Mouse (Mus musculus) liver, embryonic 11.5 days (tissue): ENCODE measurements around the gene Gm7534. TPM values are rescaled to one million over a fixed set of nuclear protein-coding genes. Genes with fewer than 3 reads are reported as not detected.
"Not testable (repeated sequence)": the region's sequence is repeated elsewhere in the genome, so short reads cannot be mapped to it uniquely, and the experiment has no call there.

Source experiments
- ATAC-seq: fragments of 200-750 bp; cut with Nextera tagmentation; replicated peaks from 2 replicates; pipeline ENCODE4 v1.8.0; 2017; ENCODE audit warnings: moderate number of reproducible peaks, mild to moderate bottlenecking, moderate TSS enrichment, moderate library complexity; ENCODE audit not compliant: low FRiP score
- DNase-seq: peaks from one replicate; pipeline ENCODE4 v3.0.0-alpha.2; 2017; ENCODE audit warnings: low spot score
- H3K27ac ChIP-seq: fragments of 300-500 bp; sonication (generic); 2 replicates; pipeline ENCODE4 v1.5.1; 2014; ENCODE audit warnings: mild to moderate bottlenecking, low read depth, low read length, control low read depth
- H3K27me3 ChIP-seq: fragments of 300-500 bp; sonication (generic); replicated peaks from 2 replicates; pipeline ENCODE4 v1.6.1; 2014; ENCODE audit warnings: low read length, mixed read lengths; ENCODE audit not compliant: control insufficient read depth, insufficient read depth
- H3K36me3 ChIP-seq: fragments of 300-500 bp; sonication (generic); 2 replicates; pipeline ENCODE4 v1.6.1; 2014; ENCODE audit warnings: mild to moderate bottlenecking, low read length, moderate library complexity, mixed read lengths; ENCODE audit not compliant: control insufficient read depth, insufficient read depth
- H3K4me1 ChIP-seq: fragments of 300-500 bp; sonication (generic); replicated peaks from 2 replicates; pipeline ENCODE4 v1.6.1; 2014; ENCODE audit warnings: low read length, mixed read lengths; ENCODE audit not compliant: control insufficient read depth, insufficient read depth
- H3K4me2 ChIP-seq: fragments of 300-500 bp; sonication (generic); 2 replicates; pipeline ENCODE4 v1.6.1; 2014; ENCODE audit warnings: mild to moderate bottlenecking, control low read depth, moderate library complexity
- H3K4me3 ChIP-seq: fragments of 300-500 bp; sonication (generic); 2 replicates; pipeline ENCODE4 v1.5.1; 2014; ENCODE audit warnings: low read depth, low read length, control low read depth
- H3K9ac ChIP-seq: fragments of 300-500 bp; sonication (generic); 2 replicates; pipeline ENCODE4 v1.6.1; 2014; ENCODE audit warnings: low read depth, low read length, control low read depth
- H3K9me3 ChIP-seq: fragments of 300-500 bp; sonication (generic); 2 replicates; pipeline ENCODE4 v1.6.1; 2016; ENCODE audit warnings: low read length, inconsistent platforms, mixed read lengths; ENCODE audit not compliant: control insufficient read depth
- WGBS: fragments of 180-500 bp; shearing (Covaris S2); extraction: QIAGEN DNeasy Blood & Tissue Kit; methylation state at CpG from one replicate; pipeline ENCODE4 v1.1.7; 2014; 5-methylcytosine and 5-hydroxymethylcytosine counted together
- polyA plus RNA-seq: library from polyadenylated mRNA; unstranded; fragments of >200 nt; fragmentation: Nextera tagmentation; extraction: Ambion mirVana; gene quantifications from 2 replicates; pipeline ENCODE4 v1.2.1, GENCODE M21; 2014

The Gm7534 gene
- polyA plus RNA-seq, 1 experiment from 2014 or later = not detected

- Histone ChIP-seq H3K4me2 (peak overlapping the region; percentile 51), H3K27me3 (no peaks in the 10 kb centered on the region), H3K9ac (0 out of 2 replicates have a peak overlapping the region, but pooled peaks have one; percentile 20), H3K9me3 (no peaks in the 10 kb centered on the region), H3K36me3 (no peaks in the 10 kb centered on the region), H3K27ac (peak overlapping the region; percentile 78), H3K4me3 (peak overlapping the region; percentile 7; the same call in 1 of the 2 replicates), H3K4me1 (peaks cover 25% of the 10 kb centered on the region)
- ATAC-seq (peak; percentile 89), DNase-seq (no peak)
- WGBS = 60% methylated on average over 1 of the region's 1 CpGs
These were observed 21.7 kb downstream of the Gm7534 start for GRCm38 (mm10) chr4:134181112-134181511.

- no peaks in the 10 kb centered on the region for H3K4me1 ChIP-seq
- no peaks in the 10 kb centered on the region for H3K9me3 ChIP-seq
- H3K4me3 ChIP-seq = no peak overlapping the region
- no peak overlapping the region for H3K4me2 ChIP-seq
- no peak for ATAC-seq
- H3K9ac ChIP-seq = no peak overlapping the region
- H3K27me3 ChIP-seq = no peaks in the 10 kb centered on the region
- DNase-seq = no peak
- WGBS = 83% methylated on average over 3 of the region's 3 CpGs
- H3K27ac ChIP-seq = no peak overlapping the region
- peaks cover 4% of the 10 kb centered on the region; the same call in 1 of the 2 replicates for H3K36me3 ChIP-seq
These were observed 30.4 kb downstream of the Gm7534 start for GRCm38 (mm10) chr4:134172391-134172790.

- Histone ChIP-seq H3K27ac (no peak overlapping the region), H3K36me3 (peaks cover 4% of the 10 kb centered on the region; the same call in 1 of the 2 replicates), H3K9me3 (no peaks in the 10 kb centered on the region), H3K9ac (no peak overlapping the region), H3K27me3 (no peaks in the 10 kb centered on the region), H3K4me3 (no peak overlapping the region), H3K4me2 (no peak overlapping the region), H3K4me1 (peaks cover 17% of the 10 kb centered on the region)
- WGBS = 88% methylated on average over 3 of the region's 3 CpGs
- ATAC-seq (no peak), DNase-seq (no peak)
These were observed 35.9 kb downstream of the Gm7534 start for GRCm38 (mm10) chr4:134166906-134167305.

GRCm38 (mm10) chr4:134165548-134166465 lies 37.0 kb downstream of the Gm7534 start:
- ATAC-seq (peak; percentile 54), DNase-seq (no peak)
- 84% methylated on average over 3 of the region's 3 CpGs for WGBS
- no peak overlapping the region for H3K9ac ChIP-seq
- H3K9me3 ChIP-seq = no peaks in the 10 kb centered on the region
- no peaks in the 10 kb centered on the region for H3K27me3 ChIP-seq
- H3K4me3 ChIP-seq = no peak overlapping the region
- H3K4me1 ChIP-seq = peaks cover 17% of the 10 kb centered on the region
- peaks cover 4% of the 10 kb centered on the region; the same call in 1 of the 2 replicates for H3K36me3 ChIP-seq
- H3K4me2 ChIP-seq = peak overlapping the region; percentile 38
- peak overlapping the region; percentile 74 for H3K27ac ChIP-seq

- H3K36me3 ChIP-seq = peaks cover 4% of the 10 kb centered on the region; the same call in 1 of the 2 replicates
- 0 out of 2 replicates have a peak, but pooled peaks have one; percentile 49 for ATAC-seq
- no peak overlapping the region for H3K4me3 ChIP-seq
- H3K9me3 ChIP-seq = no peaks in the 10 kb centered on the region
- H3K9ac ChIP-seq = no peak overlapping the region
- 52% methylated on average over 6 of the region's 6 CpGs for WGBS
- H3K4me1 ChIP-seq = peaks cover 17% of the 10 kb centered on the region
- peak overlapping the region; percentile 23; the same call in 1 of the 2 replicates for H3K4me2 ChIP-seq
- H3K27ac ChIP-seq = peak overlapping the region; percentile 3; the same call in 1 of the 2 replicates
- no peaks in the 10 kb centered on the region for H3K27me3 ChIP-seq
- no peak for DNase-seq
These were observed 37.8 kb downstream of the Gm7534 start for GRCm38 (mm10) chr4:134165024-134165423.

- 88% methylated on average over 5 of the region's 6 CpGs for WGBS
- no peaks in the 10 kb centered on the region for H3K27me3 ChIP-seq
These were observed 38.2 kb downstream of the Gm7534 start for GRCm38 (mm10) chr4:134164591-134164990.

GRCm38 (mm10) chr4:134160071-134160470 lies 42.7 kb downstream of the Gm7534 start:
- not testable (repeated sequence) for H3K9me3 ChIP-seq, H3K36me3 ChIP-seq, H3K27ac ChIP-seq, ATAC-seq, H3K4me1 ChIP-seq, H3K27me3 ChIP-seq
- H3K4me2 ChIP-seq = peak overlapping the region; percentile 59
- peak; percentile 58 for DNase-seq
- WGBS = 6% methylated on average over 30 of the region's 30 CpGs
- H3K4me3 ChIP-seq = peak overlapping the region; percentile 58
- H3K9ac ChIP-seq = peak overlapping the region; percentile 40; the same call in 1 of the 2 replicates

More at GRCm38 (mm10) chr4:134164591-134164990, 38.2 kb downstream of the Gm7534 start:
- Histone ChIP-seq H3K4me3 (no peak overlapping the region), H3K36me3 (peaks cover 4% of the 10 kb centered on the region; the same call in 1 of the 2 replicates), H3K9me3 (no peaks in the 10 kb centered on the region), H3K27ac (peak overlapping the region; percentile 3; the same call in 1 of the 2 replicates), H3K9ac (no peak overlapping the region), H3K4me1 (peaks cover 17% of the 10 kb centered on the region), H3K4me2 (no peak overlapping the region; the same call in 1 of the 2 replicates)
- DNase-seq (no peak), ATAC-seq (no peak)

- 80% methylated on average over 6 of the region's 6 CpGs for WGBS
- no peaks in the 10 kb centered on the region for H3K4me1 ChIP-seq
- H3K9ac ChIP-seq = no peak overlapping the region
- no peak overlapping the region for H3K4me3 ChIP-seq
- no peaks in the 10 kb centered on the region for H3K27me3 ChIP-seq
- no peaks in the 10 kb centered on the region for H3K9me3 ChIP-seq
- no peak overlapping the region for H3K27ac ChIP-seq
- DNase-seq = no peak
- peaks cover 6% of the 10 kb centered on the region for H3K36me3 ChIP-seq
- peak overlapping the region; percentile 12; the same call in 1 of the 2 replicates for H3K4me2 ChIP-seq
- no peak for ATAC-seq
These were observed 44.0 kb downstream of the Gm7534 start for GRCm38 (mm10) chr4:134158774-134159173.
